Mouse (Mus musculus) kidney, adult 2 months (tissue): ENCODE results near the gene Ano6. TPM values are rescaled to one million over a fixed set of nuclear protein-coding genes. Genes with fewer than 3 reads are reported as not detected.

ENCODE experiments used
- DNase-seq: peaks from one replicate; pipeline ENCODE4 v3.0.0; 2021
- H3K27ac ChIP-seq: fragments of 200-500 bp; 2 replicates; pipeline ENCODE4 v1.5.1; 2012; ENCODE audit warnings: low read depth, low read length, control low read depth, inconsistent platforms; ENCODE audit not compliant: insufficient read depth
- H3K27me3 ChIP-seq: fragments of 200-500 bp; replicated peaks from 2 replicates; pipeline ENCODE4 v1.6.1; 2012; ENCODE audit warnings: mild to moderate bottlenecking, moderate library complexity, low read length, inconsistent platforms; ENCODE audit not compliant: control insufficient read depth, insufficient read depth
- H3K36me3 ChIP-seq: fragments of 200-500 bp; 2 replicates; pipeline ENCODE4 v1.6.1; 2012; ENCODE audit warnings: mild to moderate bottlenecking, moderate library complexity, low read length, inconsistent platforms; ENCODE audit not compliant: control insufficient read depth, insufficient read depth
- H3K4me1 ChIP-seq: fragments of 200-500 bp; 2 replicates; pipeline ENCODE4 v1.6.1; 2011; ENCODE audit warnings: low read length; ENCODE audit not compliant: control insufficient read depth, insufficient read depth
- H3K4me3 ChIP-seq: fragments of 200-500 bp; 2 replicates; pipeline ENCODE4 v1.5.1; 2011; ENCODE audit warnings: mild to moderate bottlenecking, low read depth, low read length, control low read depth; ENCODE audit not compliant: insufficient read depth
- CTCF ChIP-seq: fragments of 200-500 bp; conservative IDR thresholded peaks from 2 replicates; pipeline ENCODE4 v1.5.1; 2011; ENCODE audit warnings: low read depth, mild to moderate bottlenecking, control low read depth, low read length, moderate library complexity, mixed read lengths; ENCODE audit not compliant: insufficient read depth, insufficient read length
- POLR2A ChIP-seq: fragments of 200-500 bp; IDR thresholded peaks from one replicate; pipeline ENCODE4 v1.6.1; 2011; ENCODE audit warnings: low read depth, low read length, control low read depth
- WGBS: fragments of 180-500 bp; shearing (Covaris S2); methylation state at CpG from one replicate; pipeline ENCODE4 v1.1.7; 2018; 5-methylcytosine and 5-hydroxymethylcytosine counted together
- polyA plus RNA-seq: library from polyadenylated mRNA; depleted of rRNA; stranded (reverse); fragments of >200 nt; gene quantifications from 2 replicates; pipeline ENCODE4 v1.2.3, GENCODE M21; 2012

The Ano6 gene
- polyA plus RNA-seq, 1 experiment, result 40.3 TPM

GRCm38 (mm10) chr15:95885953-95886820 is 95.5 kb downstream of the Ano6 start:
- no peak for DNase-seq
- 0 out of 2 replicates have a peak, but pooled peaks cover 11% of the 10 kb centered on the region for H3K4me1 ChIP-seq
- H3K27ac ChIP-seq, result no peak overlapping the region
- TF ChIP-seq POLR2A (no peak), CTCF (no peak)
- 60% methylated on average over 18 of the region's 18 CpGs for WGBS
- no peak overlapping the region for H3K4me3 ChIP-seq
- no peaks in the 10 kb centered on the region for H3K27me3 ChIP-seq
- no peaks in the 10 kb centered on the region for H3K36me3 ChIP-seq

- no peaks in the 10 kb centered on the region for H3K36me3 ChIP-seq
- TF ChIP-seq CTCF (no peak), POLR2A (no peak)
- 52% methylated on average over 5 of the region's 5 CpGs for WGBS
- no peak overlapping the region for H3K27ac ChIP-seq
- no peaks in the 10 kb centered on the region for H3K27me3 ChIP-seq
- H3K4me1 ChIP-seq, result 0 out of 2 replicates have a peak, but pooled peaks cover 11% of the 10 kb centered on the region
- DNase-seq, result no peak
- no peak overlapping the region for H3K4me3 ChIP-seq
These were observed 96.7 kb downstream of the Ano6 start for GRCm38 (mm10) chr15:95887365-95887764.

- DNase-seq, result no peak
These were observed 97.9 kb downstream of the Ano6 start for GRCm38 (mm10) chr15:95888556-95888955.

DNA sequence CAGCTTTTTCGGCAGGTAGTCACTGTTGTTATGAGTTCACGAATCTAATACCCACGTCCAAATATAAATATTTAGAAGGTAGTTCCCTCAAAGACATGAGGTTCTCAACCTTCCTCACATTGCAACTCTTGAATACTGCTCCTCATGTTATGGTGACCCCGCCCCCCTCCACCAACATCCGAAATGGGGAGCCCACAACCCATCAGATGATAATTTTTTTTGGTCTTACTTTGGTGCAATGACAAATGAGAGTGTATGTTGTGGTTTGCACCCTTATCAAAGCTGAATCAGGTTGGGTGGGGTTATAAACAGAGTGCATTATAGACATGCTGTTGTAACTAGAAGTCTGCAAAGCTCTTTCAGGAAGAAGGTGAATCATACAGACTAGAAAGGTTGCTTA is 99.7 kb downstream of the Ano6 start:
- Histone ChIP-seq H3K4me3 (no peak overlapping the region), H3K4me1 (0 out of 2 replicates have a peak, but pooled peaks cover 11% of the 10 kb centered on the region), H3K27ac (no peak overlapping the region), H3K36me3 (no peaks in the 10 kb centered on the region), H3K27me3 (no peaks in the 10 kb centered on the region)
- no peak for TF ChIP-seq POLR2A
- TF ChIP-seq CTCF, result no peak
- no peak for DNase-seq
- 91% methylated on average over 5 of the region's 5 CpGs for WGBS

More at GRCm38 (mm10) chr15:95888556-95888955, 97.9 kb downstream of the Ano6 start:
- Histone ChIP-seq H3K27me3 (no peaks in the 10 kb centered on the region), H3K4me1 (0 out of 2 replicates have a peak, but pooled peaks cover 11% of the 10 kb centered on the region), H3K36me3 (no peaks in the 10 kb centered on the region), H3K4me3 (no peak overlapping the region), H3K27ac (no peak overlapping the region)
- TF ChIP-seq POLR2A (no peak), CTCF (no peak)
- 89% methylated on average over 5 of the region's 5 CpGs for WGBS

DNA sequence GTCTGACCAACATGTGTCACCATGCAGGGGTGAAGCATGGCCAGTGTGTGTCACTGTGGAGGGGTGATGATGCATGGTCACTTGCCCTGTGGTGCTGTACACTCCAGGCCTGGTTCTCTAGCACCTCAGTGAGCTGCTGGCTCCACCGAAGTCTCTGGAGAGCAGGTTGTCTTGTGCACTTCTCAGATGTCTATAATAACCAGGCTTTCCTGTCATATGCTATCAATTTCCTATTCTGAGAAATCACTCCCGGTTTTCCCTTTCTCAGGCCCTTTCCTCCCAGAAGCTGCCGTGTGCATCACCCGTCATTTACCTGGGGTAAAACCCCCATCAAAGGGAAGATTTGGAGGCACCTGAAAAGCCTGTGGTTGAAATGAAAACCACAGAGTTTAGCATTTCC is 101.5 kb downstream of the Ano6 start:
- Histone ChIP-seq H3K36me3 (no peaks in the 10 kb centered on the region; the same call in 1 of the 2 replicates), H3K27ac (no peak overlapping the region), H3K27me3 (no peaks in the 10 kb centered on the region), H3K4me3 (no peak overlapping the region), H3K4me1 (0 out of 2 replicates have a peak, but pooled peaks cover 3% of the 10 kb centered on the region)
- TF ChIP-seq CTCF (no peak), POLR2A (no peak)
- DNase-seq, result no peak
- 68% methylated on average over 4 of the region's 4 CpGs for WGBS

GRCm38 (mm10) chr15:95892929-95893328 is 102.3 kb downstream of the Ano6 start:
- H3K36me3 ChIP-seq, result no peaks in the 10 kb centered on the region; the same call in 1 of the 2 replicates
- H3K27ac ChIP-seq, result no peak overlapping the region
- H3K4me3 ChIP-seq, result no peak overlapping the region
- DNase-seq, result no peak
- no peaks in the 10 kb centered on the region for H3K4me1 ChIP-seq
- no peak for TF ChIP-seq POLR2A
- TF ChIP-seq CTCF, result no peak
- 52% methylated on average over 10 of the region's 10 CpGs for WGBS
- no peaks in the 10 kb centered on the region for H3K27me3 ChIP-seq

GRCm38 (mm10) chr15:95895699-95896098 is 105.1 kb downstream of the Ano6 start:
- Histone ChIP-seq H3K4me1 (no peaks in the 10 kb centered on the region), H3K27me3 (no peaks in the 10 kb centered on the region), H3K36me3 (no peaks in the 10 kb centered on the region; the same call in 1 of the 2 replicates), H3K27ac (no peak overlapping the region), H3K4me3 (no peak overlapping the region)
- no peak for DNase-seq
- no peak for TF ChIP-seq CTCF
- TF ChIP-seq POLR2A, result no peak
- WGBS, result 91% methylated on average over 7 of the region's 7 CpGs
